Mouse (Mus musculus): ENCODE results near the gene Cradd.

The Cradd gene

DNA sequence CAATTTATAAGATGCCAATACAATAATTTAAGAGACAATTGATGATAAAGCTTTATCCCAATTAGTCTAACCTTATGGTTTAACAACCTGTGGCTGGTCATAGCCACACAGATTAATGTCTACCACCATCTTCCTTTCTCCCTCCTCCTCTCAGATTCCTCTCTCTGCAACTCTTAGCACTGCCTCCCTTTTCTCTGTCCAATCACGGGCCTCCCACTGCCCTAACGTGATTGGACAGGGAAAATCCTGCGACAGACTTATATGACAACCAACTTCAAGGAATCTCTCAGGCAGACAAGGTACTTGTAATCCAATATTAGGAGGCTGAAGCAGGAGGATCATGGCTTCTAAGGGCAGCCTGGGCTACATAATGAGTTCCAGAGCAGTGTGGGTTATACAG lies 8.7 kb upstream of the Cradd start:
- no peak for DNase-seq (ENCODE audit: low spot score)

DNA sequence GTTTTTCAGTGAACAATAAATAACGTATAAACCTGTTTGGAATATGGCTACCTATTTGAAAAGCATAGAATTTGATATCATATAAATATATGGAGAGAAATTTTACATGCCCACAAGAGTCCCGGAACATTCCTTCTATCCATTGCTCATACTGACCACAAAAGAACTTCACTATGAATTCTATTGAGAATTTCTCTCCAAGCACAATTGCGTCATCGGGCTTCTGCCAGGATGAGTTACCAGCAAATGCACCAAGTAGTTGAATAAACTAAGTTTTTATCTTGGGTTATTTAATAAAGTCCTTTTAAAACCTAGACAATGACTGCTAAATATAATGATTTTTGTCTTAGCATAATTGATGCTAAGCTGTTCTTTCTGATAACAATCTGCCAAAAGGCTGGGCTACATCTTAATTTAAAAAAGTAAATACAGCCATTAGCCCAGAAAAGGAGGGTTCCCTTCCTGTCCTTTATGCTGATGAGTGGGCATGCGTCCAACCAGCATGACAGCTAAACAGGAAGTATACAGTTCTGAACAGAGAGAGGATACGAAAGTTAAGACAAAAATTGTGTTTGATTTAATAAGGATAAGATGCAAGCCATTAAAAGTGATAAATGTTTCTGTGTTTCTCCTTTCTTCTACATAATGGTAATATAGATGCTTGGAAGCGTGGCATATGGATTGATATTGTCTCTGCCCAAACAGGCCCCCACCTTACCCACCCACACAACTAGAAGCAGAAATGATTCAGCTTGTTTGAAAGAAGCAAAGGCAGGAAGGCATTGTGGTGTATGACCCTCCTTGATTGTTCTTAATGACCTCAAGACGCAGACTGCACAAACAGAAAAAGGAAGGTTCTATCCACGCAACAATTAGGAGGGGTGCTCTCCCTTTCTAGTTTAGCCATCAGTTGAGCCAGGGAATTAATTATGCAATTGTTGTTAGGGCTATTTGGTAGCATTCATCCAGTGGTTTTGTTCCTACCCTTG lies 6.7 kb upstream of the Cradd start:
- DNase-seq (ENCODE audit: low spot score) = no peak

DNA sequence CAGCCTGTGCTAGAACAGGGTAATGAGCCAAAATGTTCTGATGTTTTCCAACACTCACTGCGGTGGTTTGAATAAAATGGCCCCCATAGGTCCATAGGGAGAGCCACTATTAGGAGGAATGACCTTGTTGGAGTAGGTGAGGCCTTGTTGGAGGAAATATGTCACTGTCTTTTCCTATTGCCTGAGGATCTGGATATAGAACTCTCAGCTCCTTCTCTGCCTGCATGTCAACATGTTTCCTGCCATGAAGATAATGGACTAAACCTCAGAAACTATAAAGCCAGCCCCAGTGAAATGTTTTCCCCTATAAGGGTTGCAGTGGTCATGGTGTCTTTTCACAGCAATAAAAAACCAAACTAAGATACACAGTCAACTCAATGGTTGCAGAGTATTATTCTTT lies 6.0 kb upstream of the Cradd start:
- no peak for DNase-seq (ENCODE audit: low spot score)

DNA sequence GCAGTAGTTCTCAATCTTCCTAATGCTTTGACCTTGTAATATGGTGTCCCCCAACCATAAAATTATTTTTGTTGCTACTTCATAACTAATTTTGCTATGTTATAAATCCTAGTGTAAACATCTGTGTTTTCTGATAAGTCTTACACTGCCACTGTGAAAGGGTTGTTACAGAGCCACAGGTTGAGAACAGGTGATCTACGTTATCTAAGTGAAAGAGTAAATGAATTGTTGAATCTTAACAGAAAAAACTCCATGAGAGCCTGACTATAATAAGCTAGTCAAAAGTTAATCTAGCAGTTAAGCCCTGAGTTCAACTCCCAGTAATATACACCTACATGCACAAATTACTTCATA lies 322 bp upstream of the Cradd start:
- DNase-seq (ENCODE audit: low spot score) = no peak

DNA sequence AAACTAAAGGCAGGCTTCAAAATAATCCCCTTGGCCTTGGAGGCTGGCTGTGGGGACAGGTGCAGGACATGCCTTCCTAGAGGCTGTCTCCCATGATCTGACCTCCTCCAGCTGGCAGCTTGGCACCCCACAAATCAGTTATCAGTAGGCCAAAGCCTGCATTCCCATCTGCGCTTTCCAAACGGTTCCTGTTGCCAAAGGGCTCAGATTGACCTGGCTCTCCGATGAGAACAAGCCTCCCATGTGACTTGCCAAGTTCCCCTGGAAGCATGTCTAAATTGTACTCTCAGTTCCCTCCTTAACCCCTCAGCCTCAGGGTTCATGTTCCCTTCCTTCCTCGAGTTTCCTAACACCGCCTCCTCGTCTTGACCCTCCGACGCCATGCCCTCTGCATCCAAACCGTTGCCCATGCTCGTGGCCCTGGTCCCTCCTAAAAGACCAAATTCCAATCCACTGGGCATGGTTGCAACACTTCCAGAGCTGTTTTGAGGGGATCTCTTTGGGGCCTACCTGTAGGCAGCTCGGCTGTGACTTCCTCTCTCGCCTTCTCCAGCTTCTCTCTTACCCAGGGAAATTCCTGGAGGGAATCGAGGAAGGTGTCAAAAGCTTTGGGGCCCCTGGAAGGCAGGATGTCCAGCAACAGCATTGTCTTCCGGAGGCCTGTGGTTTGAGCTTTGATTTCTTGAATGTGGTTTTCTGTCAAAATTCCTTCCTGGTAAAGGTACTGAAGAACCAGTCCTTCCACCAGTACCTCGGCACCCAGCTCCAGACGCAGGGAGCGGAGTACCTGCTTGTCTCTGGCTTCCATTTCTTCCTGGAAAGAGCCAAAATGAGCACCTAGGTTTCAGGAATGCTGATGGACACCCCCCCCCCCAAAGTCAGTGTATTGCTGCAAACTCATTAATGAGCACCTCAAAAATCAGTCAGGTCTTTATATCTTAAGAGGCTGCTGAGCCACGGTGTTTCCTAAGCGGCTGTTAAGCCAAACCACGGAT lies 1.6 kb downstream of the Cradd start:
- peak; percentile 58 for DNase-seq (ENCODE audit: low spot score)

DNA sequence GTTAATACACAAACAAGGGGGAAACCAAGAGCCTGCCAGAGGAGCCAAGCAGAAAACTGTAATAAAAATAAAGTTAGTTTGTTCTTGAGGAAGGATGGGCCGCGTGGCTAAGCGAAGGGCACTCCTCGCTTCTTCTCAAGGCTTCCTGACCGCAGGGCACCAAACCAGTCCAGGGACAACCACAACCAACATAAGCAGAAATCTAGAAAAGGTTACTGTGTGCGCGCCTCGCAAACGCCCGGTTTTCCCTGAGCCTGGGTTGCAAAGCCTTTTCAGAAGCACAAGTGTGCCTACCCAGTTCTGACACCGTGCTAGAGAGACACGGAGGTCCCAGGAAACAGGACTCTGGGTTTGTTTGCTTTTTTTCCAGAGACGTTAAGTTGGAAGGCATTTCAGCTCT lies 4.9 kb downstream of the Cradd start:
- DNase-seq (ENCODE audit: low spot score) = no peak

DNA sequence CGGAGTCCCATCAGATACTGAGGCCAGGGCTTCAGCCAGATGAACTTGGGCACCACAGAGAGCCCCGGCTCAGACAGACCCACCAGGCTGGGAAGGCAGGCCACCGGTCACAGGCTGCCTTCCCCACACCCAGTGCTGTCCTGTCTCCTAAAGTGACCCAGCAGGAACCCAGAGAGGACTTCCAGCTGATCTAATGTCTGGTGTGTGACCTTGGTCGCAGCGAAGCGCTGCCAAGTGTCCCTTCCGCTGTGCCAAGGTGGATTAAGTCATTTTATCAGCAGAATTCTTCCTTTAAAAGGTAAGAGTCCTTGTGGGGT lies 5.6 kb downstream of the Cradd start:
- DNase-seq (ENCODE audit: low spot score) = peak; percentile 58

DNA sequence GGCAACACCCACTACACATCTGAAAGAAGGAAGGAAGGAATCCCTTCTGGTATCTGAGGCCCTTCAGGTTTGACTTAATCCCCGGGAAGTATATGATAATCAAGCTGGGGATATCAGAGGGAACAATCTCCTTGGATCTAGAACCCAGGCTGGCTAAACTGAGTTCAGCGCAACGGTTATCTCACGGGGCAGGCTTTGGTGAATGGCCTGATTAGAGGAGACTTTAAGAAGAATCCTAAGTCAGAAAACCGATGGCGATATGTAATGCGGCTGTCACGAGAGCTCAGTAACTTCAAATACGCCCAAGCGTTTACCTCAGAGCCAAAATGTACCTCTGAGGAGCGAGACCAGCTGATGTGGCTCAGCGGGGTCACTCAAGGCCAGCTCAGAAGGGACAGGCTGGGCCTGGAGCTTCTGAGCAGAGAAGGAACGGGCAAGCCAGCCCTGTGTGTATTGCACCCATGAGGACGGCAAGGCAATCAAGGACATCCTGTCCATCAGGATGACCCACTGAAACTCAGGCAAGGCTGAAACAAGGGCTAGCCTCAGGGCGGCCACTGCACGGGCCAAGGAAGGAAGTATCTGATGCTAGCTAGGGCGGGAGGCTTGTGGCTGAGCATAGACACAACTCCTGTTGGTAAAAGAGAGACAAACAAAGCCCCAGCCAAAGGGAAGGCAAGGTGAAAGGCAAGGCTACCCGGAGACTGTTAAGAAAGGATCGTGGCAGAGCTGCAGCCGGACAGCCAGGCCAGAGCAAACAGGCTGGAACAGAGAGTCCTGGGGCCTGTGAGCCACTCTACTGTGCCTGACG lies 6.1 kb downstream of the Cradd start:
- no peak for DNase-seq (ENCODE audit: low spot score)

DNA sequence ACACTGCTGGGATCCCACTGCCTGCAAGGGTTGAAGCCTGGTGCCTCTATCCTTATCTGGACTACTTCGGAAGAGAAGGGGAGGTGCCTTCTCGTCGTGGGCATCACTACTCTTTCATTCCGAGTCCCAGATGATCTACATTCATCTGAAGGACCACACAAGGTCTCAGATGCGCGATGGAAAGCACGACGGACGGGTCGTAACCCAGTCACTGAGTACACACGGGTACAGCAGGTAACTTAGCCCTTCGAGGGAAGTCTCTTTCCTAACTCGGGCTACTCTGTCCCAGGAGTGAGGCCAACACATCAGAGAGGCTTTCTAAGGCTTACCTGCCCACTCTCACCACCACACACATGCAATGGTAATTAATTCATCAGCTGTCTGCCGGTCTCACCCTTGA lies 6.8 kb downstream of the Cradd start:
- no peak for DNase-seq (ENCODE audit: low spot score)

DNA sequence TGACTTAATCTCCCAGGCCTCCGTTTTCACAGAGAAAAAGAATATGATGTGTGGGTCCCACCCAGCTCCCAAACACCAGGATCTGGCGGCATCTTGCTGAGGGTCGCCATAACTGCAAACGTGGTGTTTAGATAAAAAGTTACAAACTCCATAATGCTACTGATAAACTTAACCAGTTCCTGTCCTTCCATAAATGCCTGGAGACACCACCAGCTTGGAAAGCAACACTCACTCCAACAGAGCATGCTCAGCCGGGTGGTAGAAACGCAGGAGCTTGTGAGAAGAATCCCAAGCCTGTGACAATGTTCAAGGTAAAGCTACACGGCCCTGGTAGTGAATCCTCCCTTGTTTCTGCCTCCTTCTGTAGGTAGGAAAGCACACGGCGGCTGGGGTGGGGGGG lies 7.3 kb downstream of the Cradd start:
- no peak for DNase-seq (ENCODE audit: low spot score)

DNA sequence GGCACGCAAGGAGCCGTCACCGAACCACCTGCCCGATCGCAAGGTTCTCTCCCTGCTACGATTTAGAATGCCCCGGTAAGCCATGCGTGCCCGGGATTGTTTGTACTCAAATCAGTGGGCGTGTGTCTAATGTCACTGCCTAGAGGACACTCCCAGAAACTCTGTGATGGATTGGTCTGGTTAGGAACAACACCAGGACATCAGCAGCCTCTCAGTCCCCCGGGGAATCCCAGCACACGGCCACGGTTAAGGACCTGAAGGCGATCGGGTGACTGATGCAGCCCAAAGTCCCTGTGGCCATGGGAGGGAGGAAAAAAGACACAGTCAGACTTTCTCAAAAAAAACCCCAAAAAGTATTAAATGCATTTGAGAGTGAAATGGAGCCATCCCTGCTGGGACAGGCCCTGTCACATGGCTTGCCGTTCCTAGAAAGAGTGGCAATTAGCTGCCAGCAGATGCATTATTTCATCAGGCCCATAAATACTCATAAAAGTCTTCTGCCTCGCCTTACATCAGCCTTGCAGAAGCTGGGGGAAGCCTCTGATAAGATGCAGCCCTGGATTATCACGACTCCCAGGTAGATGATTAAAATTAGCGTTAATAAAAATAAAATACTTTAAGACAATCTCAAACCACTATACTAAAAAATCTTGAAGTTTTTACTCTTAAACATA lies 8.0 kb downstream of the Cradd start:
- no peak for DNase-seq (ENCODE audit: low spot score)

DNA sequence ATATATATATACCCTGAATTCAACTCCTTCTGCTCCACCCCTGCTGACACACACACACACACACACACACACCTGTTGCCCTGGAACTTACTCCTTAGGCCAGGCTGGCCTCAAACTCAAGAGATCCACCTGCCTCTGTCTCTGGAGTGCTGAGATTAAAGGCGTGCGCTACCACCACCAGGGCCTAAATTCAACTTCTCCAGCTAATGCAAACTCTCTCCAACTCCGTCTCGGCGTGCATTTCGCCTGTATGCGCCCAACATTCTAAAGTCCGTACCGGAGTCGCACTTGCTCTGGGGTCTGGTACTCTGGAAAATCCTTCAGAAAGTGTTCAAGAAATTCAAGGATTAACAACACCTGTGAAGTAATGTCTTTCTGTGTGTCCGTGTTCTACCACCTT lies 8.6 kb downstream of the Cradd start:
- DNase-seq (ENCODE audit: low spot score) = no peak

DNA sequence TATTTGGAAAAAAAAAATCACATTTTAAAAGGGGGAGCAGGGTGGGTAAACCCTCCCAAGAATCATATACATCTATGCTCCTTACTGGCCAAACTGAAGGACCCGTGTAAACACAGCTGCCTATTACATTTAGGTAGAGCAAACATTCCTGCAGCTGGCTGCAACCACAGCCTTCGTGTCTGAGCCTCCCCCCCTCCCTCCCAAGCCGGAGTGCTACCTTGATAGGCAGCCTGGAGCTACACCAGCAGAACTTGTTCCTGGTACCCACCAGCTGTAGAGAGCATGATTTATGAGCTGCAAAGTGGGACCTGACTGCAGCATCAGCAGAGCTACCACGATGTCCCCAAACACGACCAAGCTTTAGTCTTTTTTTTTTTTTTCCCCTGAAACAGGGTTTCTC lies 9.9 kb downstream of the Cradd start:
- DNase-seq (ENCODE audit: low spot score) = no peak

DNA sequence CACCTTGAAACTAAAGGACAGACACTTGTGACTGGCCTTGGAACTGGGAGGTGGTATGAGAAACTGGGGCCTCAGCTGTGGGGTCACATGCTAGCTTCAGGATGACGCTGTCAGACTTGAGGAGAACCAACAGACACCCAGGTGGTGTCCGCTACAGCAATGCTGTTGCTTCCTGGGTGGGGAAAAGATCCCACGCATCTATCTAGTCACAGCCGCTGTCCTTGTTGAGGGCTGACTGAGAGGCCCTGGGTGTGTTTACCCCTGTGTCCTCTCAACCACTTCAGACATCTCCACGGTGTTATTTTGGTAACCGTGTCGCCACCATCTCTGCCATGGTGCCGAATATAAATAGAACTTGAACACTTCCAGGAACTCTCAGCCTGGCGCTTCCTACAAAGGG lies 10.4 kb downstream of the Cradd start:
- no peak for DNase-seq (ENCODE audit: low spot score)

DNA sequence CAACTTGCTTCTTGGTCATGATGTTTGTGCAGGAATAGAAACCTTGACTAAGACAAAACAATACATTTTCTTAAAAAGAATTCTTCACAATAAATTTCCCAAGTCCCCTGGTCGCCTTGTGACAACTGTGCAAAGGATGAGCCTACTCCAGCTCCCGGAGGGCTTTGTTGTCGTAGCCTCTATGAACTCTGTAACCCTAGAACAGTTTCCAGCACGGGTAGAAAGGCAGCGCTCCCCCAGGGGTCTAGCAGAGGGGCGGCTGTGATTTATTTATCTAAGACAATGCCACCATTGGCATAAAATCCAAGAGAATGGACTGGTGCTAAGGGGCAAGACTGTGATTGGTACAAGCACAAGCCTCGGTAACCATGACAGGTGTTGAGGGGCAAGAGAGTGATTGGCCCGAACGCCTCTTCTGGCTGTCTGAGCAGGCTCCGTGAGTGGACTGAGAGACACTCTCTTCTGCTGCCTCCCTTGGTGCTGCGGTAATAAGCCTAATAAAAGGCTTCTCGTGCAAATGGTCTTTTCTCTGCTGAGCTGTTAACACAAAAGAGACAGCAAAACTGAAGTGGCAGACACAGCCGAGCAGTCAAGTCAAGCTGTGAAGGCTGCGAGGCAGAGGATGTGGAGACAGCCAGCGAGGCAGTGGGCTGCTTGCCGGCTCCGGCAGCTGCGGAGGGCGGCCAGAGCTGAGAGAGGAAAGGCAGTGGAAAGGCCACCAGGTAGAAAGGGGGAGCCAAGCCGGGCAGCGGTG lies 13.1 kb downstream of the Cradd start:
- DNase-seq (ENCODE audit: low spot score) = no peak

DNA sequence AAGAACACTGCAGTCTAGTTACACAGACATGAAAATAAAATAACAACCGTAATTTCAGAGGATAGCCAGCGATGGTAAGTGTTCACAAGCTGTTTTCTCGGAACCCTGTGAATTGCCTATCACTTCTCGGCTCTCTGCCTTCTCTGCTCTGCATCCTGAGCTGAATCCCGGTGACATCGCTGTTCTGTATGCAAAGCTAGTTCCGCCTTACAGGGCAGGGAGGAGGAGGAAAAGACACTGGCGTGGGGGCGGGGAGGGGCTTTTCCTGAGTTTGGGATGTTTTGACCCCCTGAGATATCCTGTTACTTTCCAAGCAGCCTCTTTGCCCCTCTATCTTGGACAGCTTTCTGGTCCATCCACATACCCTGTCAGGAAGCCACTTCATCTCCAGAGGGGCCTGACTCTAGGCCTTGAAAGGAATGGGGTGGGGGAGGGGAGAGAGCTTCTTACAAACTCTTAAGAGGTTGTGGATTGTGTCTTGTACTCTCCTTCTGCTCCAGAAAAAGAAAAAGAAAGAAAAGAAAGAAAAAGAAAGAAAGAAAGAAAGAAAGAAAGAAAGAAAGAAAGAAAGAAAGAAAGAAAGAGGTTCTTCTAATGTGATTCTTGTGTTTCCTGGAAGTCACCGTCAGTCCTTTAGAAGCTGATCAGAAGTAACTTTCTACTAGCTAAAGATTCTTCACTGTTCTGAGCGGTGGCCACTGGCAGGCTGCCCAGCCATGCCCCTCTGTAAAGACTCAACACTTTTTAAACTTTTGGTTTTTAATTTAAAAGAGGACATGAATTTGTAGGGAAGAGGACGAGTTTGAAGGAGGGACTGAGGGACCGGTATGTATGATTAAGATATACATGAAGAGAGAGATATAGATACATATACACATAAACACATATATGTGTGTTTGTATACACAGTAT lies 14.3 kb downstream of the Cradd start:
- no peak for DNase-seq (ENCODE audit: low spot score)

DNA sequence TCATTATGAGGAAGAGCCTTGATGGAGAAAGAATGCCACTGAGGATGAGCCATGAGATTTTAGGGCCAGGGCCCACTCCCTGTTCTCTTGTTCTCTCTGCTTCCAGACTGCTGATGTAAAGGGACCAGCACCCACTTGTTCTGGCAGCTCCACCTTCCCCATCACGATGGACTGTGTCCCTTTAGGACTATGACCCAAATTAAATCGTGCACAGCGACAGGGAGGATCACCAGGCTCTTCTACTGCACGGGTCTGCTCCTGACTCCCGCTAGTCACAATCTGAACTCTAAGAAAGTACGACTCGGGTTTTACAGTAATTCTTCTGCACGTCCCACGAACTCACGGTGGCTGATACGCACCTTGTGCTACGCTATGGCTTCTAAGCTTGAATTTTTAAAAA lies 14.9 kb downstream of the Cradd start:
- no peak for DNase-seq (ENCODE audit: low spot score)

DNA sequence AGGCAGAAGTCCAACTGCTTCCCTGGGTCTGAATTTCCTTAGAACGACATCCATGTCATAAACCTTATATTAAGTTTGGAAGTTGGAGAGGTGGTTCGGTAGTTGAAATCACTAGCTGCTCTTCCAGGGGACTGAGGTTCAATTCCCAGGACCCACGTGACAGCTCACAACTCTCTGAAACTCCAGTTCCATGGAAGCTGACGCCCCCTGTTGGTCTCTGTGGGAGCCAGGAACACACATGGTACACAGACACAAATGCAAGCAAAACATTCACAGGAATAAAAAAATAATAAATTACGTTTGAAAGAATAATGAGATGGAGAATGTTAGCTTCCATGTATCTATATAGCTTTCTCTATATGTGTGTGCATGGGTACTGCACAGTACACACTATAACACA lies 16.0 kb downstream of the Cradd start:
- no peak for DNase-seq (ENCODE audit: low spot score)

DNA sequence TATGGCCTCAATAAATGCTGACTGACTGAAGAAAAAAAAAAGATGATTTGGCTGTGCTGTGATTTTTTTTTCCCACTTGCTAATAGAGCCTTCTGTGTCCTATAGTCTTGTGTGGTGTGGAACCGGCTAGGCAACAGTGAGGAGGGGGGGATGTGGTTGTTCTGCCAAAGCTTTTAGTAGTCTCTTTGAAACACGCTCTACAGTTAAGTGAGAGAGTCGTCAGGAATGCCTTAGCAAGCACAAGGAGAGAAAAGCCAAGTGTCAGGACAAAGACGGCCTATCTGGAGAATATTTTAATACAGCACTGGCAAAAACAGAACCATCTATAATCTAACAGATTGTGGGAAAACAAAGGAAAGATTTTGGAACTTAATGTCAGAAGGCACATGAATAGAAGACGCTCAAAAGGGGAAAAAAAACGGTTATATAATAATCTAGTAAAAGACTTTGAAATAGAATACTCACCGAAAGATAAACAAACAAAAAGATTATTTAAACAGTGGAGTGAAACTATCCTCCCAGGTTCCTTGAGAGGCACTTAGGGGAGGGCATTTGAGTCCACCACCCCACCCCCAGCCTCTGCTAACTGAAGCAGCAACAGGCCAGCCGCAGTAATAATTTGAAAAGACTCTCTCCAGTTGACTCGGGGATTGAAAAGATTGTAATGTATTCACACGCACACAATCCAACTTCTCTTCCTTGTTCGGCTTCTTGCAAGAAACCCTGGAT lies 16.9 kb downstream of the Cradd start:
- DNase-seq (ENCODE audit: low spot score) = peak; percentile 63

Data from testis, postnatal 10 days (tissue).